Mouse (Mus musculus) forebrain, embryonic 15.5 days (tissue): ENCODE data around the gene Sun2. TPM values are rescaled to one million over a fixed set of nuclear protein-coding genes. Genes with fewer than 3 reads are reported as not detected.

ENCODE experiments used
- ATAC-seq: fragments of 200-750 bp; cut with Nextera tagmentation; replicated peaks from 2 replicates; pipeline ENCODE4 v1.8.0; 2017; ENCODE audit warnings: mild to moderate bottlenecking, moderate TSS enrichment, moderate library complexity
- H3K27ac ChIP-seq: fragments of 300-500 bp; sonication (generic); replicated peaks from 2 replicates; pipeline ENCODE4 v1.5.1; 2015; ENCODE audit warnings: mild to moderate bottlenecking, inconsistent platforms
- H3K27me3 ChIP-seq: fragments of 300-500 bp; sonication (generic); 2 replicates; pipeline ENCODE4 v1.6.1; 2015; ENCODE audit warnings: inconsistent platforms
- H3K36me3 ChIP-seq: fragments of 300-500 bp; sonication (generic); 2 replicates; pipeline ENCODE4 v1.6.1; 2015; ENCODE audit warnings: mild to moderate bottlenecking, inconsistent platforms
- H3K4me1 ChIP-seq: fragments of 300-500 bp; sonication (generic); 2 replicates; pipeline ENCODE4 v1.6.1; 2015; ENCODE audit warnings: inconsistent platforms
- H3K4me2 ChIP-seq: fragments of 300-500 bp; sonication (generic); replicated peaks from 2 replicates; pipeline ENCODE4 v1.6.1; 2015; ENCODE audit warnings: mild to moderate bottlenecking, inconsistent platforms
- H3K4me3 ChIP-seq: fragments of 300-500 bp; sonication (generic); 2 replicates; pipeline ENCODE4 v1.5.1; 2015; ENCODE audit warnings: mild to moderate bottlenecking, inconsistent platforms
- H3K9ac ChIP-seq: fragments of 300-500 bp; sonication (generic); replicated peaks from 2 replicates; pipeline ENCODE4 v1.6.1; 2015; ENCODE audit warnings: mild to moderate bottlenecking, inconsistent platforms
- H3K9me3 ChIP-seq: fragments of 300-500 bp; sonication (generic); 2 replicates; pipeline ENCODE4 v1.6.1; 2016; ENCODE audit warnings: inconsistent platforms
- WGBS: fragments of 180-500 bp; shearing (Covaris S2); methylation state at CpG from one replicate; pipeline ENCODE4 v1.1.7; 2015; ENCODE audit warnings: mixed read lengths; 5-methylcytosine and 5-hydroxymethylcytosine counted together
- polyA plus RNA-seq: library from polyadenylated mRNA; unstranded; fragments of >200 nt; fragmentation: Nextera tagmentation; extraction: Ambion mirVana; gene quantifications from 2 replicates; pipeline ENCODE4 v1.2.1, GENCODE M21; 2015

Gene Sun2
- polyA plus RNA-seq, 1 experiment from 2014 or later: 11.6 TPM

GRCm38 (mm10) chr15:79740739-79741138 is 1.6 kb downstream of the Sun2 start:
- Histone ChIP-seq H3K4me2 (peak overlapping the region; percentile 60), H3K9ac (no peak overlapping the region)

GRCm38 (mm10) chr15:79734311-79734710 is 8.0 kb downstream of the Sun2 start:
- no peaks in the 10 kb centered on the region for H3K9me3 ChIP-seq
- H3K4me1 ChIP-seq: peaks cover 8% of the 10 kb centered on the region; the same call in 1 of the 2 replicates
- 92% methylated on average over 8 of the region's 8 CpGs for WGBS
- peaks cover 82% of the 10 kb centered on the region for H3K36me3 ChIP-seq
- no peak overlapping the region for H3K4me3 ChIP-seq
- H3K9ac ChIP-seq: no peak overlapping the region
- no peaks in the 10 kb centered on the region for H3K27me3 ChIP-seq
- no peak for ATAC-seq
- H3K27ac ChIP-seq: no peak overlapping the region
- H3K4me2 ChIP-seq: no peak overlapping the region

More at GRCm38 (mm10) chr15:79740739-79741138, 1.6 kb downstream of the Sun2 start:
- no peaks in the 10 kb centered on the region for H3K9me3 ChIP-seq
- 86% methylated on average over 3 of the region's 3 CpGs for WGBS
- H3K27me3 ChIP-seq: no peaks in the 10 kb centered on the region
- ATAC-seq: no peak
- H3K27ac ChIP-seq: no peak overlapping the region
- peaks cover 39% of the 10 kb centered on the region for H3K36me3 ChIP-seq
- peaks cover 36% of the 10 kb centered on the region for H3K4me1 ChIP-seq
- peak overlapping the region; percentile 81 for H3K4me3 ChIP-seq

- ATAC-seq: no peak
Measured at GRCm38 (mm10) chr15:79733640-79734039, 8.7 kb downstream of the Sun2 start.

GRCm38 (mm10) chr15:79733192-79733591 is 9.1 kb downstream of the Sun2 start:
- Histone ChIP-seq H3K36me3 (peaks cover 82% of the 10 kb centered on the region), H3K4me1 (no peaks in the 10 kb centered on the region), H3K9me3 (no peaks in the 10 kb centered on the region), H3K27ac (no peak overlapping the region), H3K9ac (no peak overlapping the region), H3K27me3 (no peaks in the 10 kb centered on the region), H3K4me3 (no peak overlapping the region), H3K4me2 (no peak overlapping the region)
- WGBS: 97% methylated on average over 8 of the region's 8 CpGs
- no peak for ATAC-seq

More at GRCm38 (mm10) chr15:79733640-79734039, 8.7 kb downstream of the Sun2 start:
- Histone ChIP-seq H3K4me3 (no peak overlapping the region), H3K27ac (no peak overlapping the region), H3K4me2 (no peak overlapping the region), H3K4me1 (peaks cover 4% of the 10 kb centered on the region; the same call in 1 of the 2 replicates), H3K9ac (no peak overlapping the region), H3K27me3 (no peaks in the 10 kb centered on the region), H3K36me3 (peaks cover 82% of the 10 kb centered on the region), H3K9me3 (no peaks in the 10 kb centered on the region)
- WGBS: 85% methylated on average over 4 of the region's 4 CpGs

GRCm38 (mm10) chr15:79731554-79731953 is 10.8 kb downstream of the Sun2 start:
- Histone ChIP-seq H3K27ac (no peak overlapping the region), H3K9me3 (no peaks in the 10 kb centered on the region), H3K4me3 (no peak overlapping the region), H3K36me3 (peaks cover 82% of the 10 kb centered on the region), H3K4me1 (no peaks in the 10 kb centered on the region), H3K9ac (no peak overlapping the region), H3K4me2 (no peak overlapping the region), H3K27me3 (no peaks in the 10 kb centered on the region)
- no peak for ATAC-seq
- 64% methylated on average over 7 of the region's 7 CpGs for WGBS

GRCm38 (mm10) chr15:79728731-79729388 is 13.5 kb downstream of the Sun2 start:
- no peaks in the 10 kb centered on the region for H3K27me3 ChIP-seq
- no peaks in the 10 kb centered on the region for H3K4me1 ChIP-seq
- H3K36me3 ChIP-seq: peaks cover 80% of the 10 kb centered on the region
- no peaks in the 10 kb centered on the region for H3K9me3 ChIP-seq
- 90% methylated on average over 10 of the region's 10 CpGs for WGBS
- no peak overlapping the region for H3K27ac ChIP-seq
- H3K4me3 ChIP-seq: no peak overlapping the region
- no peak overlapping the region for H3K9ac ChIP-seq
- ATAC-seq: no peak
- H3K4me2 ChIP-seq: no peak overlapping the region

- H3K9ac ChIP-seq: no peak overlapping the region
- no peak overlapping the region for H3K4me3 ChIP-seq
- no peaks in the 10 kb centered on the region for H3K9me3 ChIP-seq
- H3K27ac ChIP-seq: no peak overlapping the region
- no peaks in the 10 kb centered on the region for H3K4me1 ChIP-seq
- H3K4me2 ChIP-seq: no peak overlapping the region
- ATAC-seq: no peak
- WGBS: 52% methylated on average over 5 of the region's 5 CpGs
- no peaks in the 10 kb centered on the region for H3K27me3 ChIP-seq
- H3K36me3 ChIP-seq: peaks cover 75% of the 10 kb centered on the region
Measured at GRCm38 (mm10) chr15:79728311-79728710, 14.0 kb downstream of the Sun2 start.

GRCm38 (mm10) chr15:79727840-79728239 is 14.5 kb downstream of the Sun2 start:
- Histone ChIP-seq H3K9me3 (no peaks in the 10 kb centered on the region), H3K4me2 (no peak overlapping the region), H3K27ac (no peak overlapping the region), H3K4me3 (no peak overlapping the region), H3K36me3 (peaks cover 70% of the 10 kb centered on the region), H3K27me3 (no peaks in the 10 kb centered on the region), H3K9ac (no peak overlapping the region), H3K4me1 (no peaks in the 10 kb centered on the region)
- no peak for ATAC-seq
- WGBS: 72% methylated on average over 6 of the region's 6 CpGs

GRCm38 (mm10) chr15:79725190-79725789 is 17.0 kb downstream of the Sun2 start:
- WGBS: 89% methylated on average over 11 of the region's 11 CpGs

GRCm38 (mm10) chr15:79723439-79723838 is 18.9 kb downstream of the Sun2 start:
- H3K36me3 ChIP-seq: peaks cover 65% of the 10 kb centered on the region
- H3K4me3 ChIP-seq: no peak overlapping the region
- ATAC-seq: 0 out of 2 replicates have a peak, but pooled peaks have one; percentile 17
- WGBS: 28% methylated on average over 1 of the region's 1 CpGs
- no peak overlapping the region for H3K4me2 ChIP-seq
- peak overlapping the region; percentile 34; the same call in 1 of the 2 replicates for H3K27ac ChIP-seq
- no peaks in the 10 kb centered on the region for H3K27me3 ChIP-seq
- no peaks in the 10 kb centered on the region for H3K9me3 ChIP-seq
- H3K9ac ChIP-seq: no peak overlapping the region
- H3K4me1 ChIP-seq: no peaks in the 10 kb centered on the region

More at GRCm38 (mm10) chr15:79725190-79725789, 17.0 kb downstream of the Sun2 start:
- no peak overlapping the region for H3K4me3 ChIP-seq
- H3K9me3 ChIP-seq: no peaks in the 10 kb centered on the region
- no peak for ATAC-seq
- H3K4me2 ChIP-seq: no peak overlapping the region
- peaks cover 65% of the 10 kb centered on the region for H3K36me3 ChIP-seq
- no peaks in the 10 kb centered on the region for H3K4me1 ChIP-seq
- H3K27ac ChIP-seq: no peak overlapping the region
- no peaks in the 10 kb centered on the region for H3K27me3 ChIP-seq
- H3K9ac ChIP-seq: no peak overlapping the region

GRCm38 (mm10) chr15:79720796-79721195 is 21.5 kb downstream of the Sun2 start:
- no peaks in the 10 kb centered on the region for H3K9me3 ChIP-seq
- H3K27ac ChIP-seq: no peak overlapping the region
- no peaks in the 10 kb centered on the region for H3K27me3 ChIP-seq
- H3K36me3 ChIP-seq: peaks cover 64% of the 10 kb centered on the region
- WGBS: 89% methylated on average over 4 of the region's 4 CpGs
- H3K4me2 ChIP-seq: no peak overlapping the region
- no peak overlapping the region for H3K4me3 ChIP-seq
- H3K9ac ChIP-seq: no peak overlapping the region
- H3K4me1 ChIP-seq: no peaks in the 10 kb centered on the region
- ATAC-seq: no peak

GRCm38 (mm10) chr15:79720267-79720666 is 22.1 kb downstream of the Sun2 start:
- no peak overlapping the region for H3K9ac ChIP-seq
- H3K4me2 ChIP-seq: no peak overlapping the region
- ATAC-seq: no peak
- H3K27ac ChIP-seq: no peak overlapping the region
- H3K4me3 ChIP-seq: no peak overlapping the region
- no peaks in the 10 kb centered on the region for H3K4me1 ChIP-seq
- no peaks in the 10 kb centered on the region for H3K27me3 ChIP-seq
- 90% methylated on average over 8 of the region's 8 CpGs for WGBS
- H3K9me3 ChIP-seq: no peaks in the 10 kb centered on the region
- peaks cover 63% of the 10 kb centered on the region for H3K36me3 ChIP-seq
